Mouse (Mus musculus) bone marrow macrophage, adult 2 months (primary cell): ENCODE measurements around the gene Rgs16. TPM values are rescaled to one million over a fixed set of nuclear protein-coding genes. Genes with fewer than 3 reads are reported as not detected.
A peak's percentile ranks its signal among the peaks of the same experiment; 100 is the strongest.

Experiments used
- H3K27ac ChIP-seq: 2 replicates; pipeline ENCODE4 v1.5.1; 2012; ENCODE audit warnings: low read depth, low read length; ENCODE audit not compliant: insufficient read depth
- H3K4me1 ChIP-seq: 2 replicates; pipeline ENCODE4 v1.6.1; 2012; ENCODE audit warnings: low read length; ENCODE audit not compliant: control insufficient read depth, insufficient read depth
- H3K4me3 ChIP-seq: 2 replicates; pipeline ENCODE4 v1.5.1; 2012; ENCODE audit warnings: mild to moderate bottlenecking, low read length, moderate library complexity; ENCODE audit not compliant: insufficient read depth
- CTCF ChIP-seq: IDR thresholded peaks from 2 replicates; pipeline ENCODE4 v1.5.1; 2012; ENCODE audit warnings: low read depth, mild to moderate bottlenecking, low read length, moderate library complexity
- POLR2A ChIP-seq: IDR thresholded peaks from 2 replicates; pipeline ENCODE4 v1.6.1; 2012; ENCODE audit warnings: mild to moderate bottlenecking, low read depth, low read length, borderline replicate concordance
- polyA plus RNA-seq: library from polyadenylated mRNA; stranded (reverse); fragments of >200 nt; gene quantifications from 2 replicates; pipeline ENCODE4 v1.2.4, GENCODE M21; 2012; ENCODE audit not compliant: missing spikeins, insufficient read depth, insufficient read length

The Rgs16 gene
- polyA plus RNA-seq, 1 experiment, result 0.23 TPM

DNA sequence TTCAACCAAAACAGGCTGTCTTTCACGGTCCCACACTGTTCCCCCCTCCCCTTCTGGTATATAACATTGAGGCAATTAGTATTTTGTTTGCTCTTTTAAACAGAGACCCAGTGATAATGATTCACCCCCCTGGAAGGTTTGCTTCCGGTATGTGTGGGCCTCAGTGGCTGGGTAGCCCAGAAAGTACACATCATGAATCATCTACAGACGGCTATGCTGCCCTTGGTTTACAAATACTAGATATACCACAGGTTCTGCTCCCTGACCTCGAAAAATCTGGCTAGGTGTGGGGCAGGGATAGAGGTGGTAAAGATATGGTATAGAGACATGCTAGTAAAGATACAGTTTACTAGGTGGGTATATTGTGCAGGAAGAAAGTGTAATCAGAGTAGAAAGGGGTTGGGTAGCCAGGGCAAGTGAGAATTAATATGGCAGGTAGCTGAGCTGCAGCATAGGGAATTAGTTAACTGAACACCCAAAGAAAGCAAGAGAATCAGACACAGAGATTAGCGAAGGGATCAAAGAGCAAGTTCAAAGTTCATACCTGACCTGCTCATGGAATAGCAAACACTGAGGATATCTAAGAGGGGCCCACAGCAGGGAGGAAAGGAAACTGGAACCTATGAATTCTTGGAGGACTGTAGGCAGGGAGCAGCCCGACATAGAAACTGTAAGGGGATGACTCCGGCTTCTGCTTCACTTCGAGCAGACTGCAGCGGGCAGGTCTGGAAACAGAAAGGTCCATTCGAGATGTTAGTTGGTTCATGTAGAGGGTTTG lies 30.0 kb downstream of the Rgs16 start:
- Histone ChIP-seq H3K27ac (no peak overlapping the region), H3K4me3 (no peak overlapping the region), H3K4me1 (peaks cover 22% of the 10 kb centered on the region)
- TF ChIP-seq POLR2A, result no peak
- no peak for TF ChIP-seq CTCF

DNA sequence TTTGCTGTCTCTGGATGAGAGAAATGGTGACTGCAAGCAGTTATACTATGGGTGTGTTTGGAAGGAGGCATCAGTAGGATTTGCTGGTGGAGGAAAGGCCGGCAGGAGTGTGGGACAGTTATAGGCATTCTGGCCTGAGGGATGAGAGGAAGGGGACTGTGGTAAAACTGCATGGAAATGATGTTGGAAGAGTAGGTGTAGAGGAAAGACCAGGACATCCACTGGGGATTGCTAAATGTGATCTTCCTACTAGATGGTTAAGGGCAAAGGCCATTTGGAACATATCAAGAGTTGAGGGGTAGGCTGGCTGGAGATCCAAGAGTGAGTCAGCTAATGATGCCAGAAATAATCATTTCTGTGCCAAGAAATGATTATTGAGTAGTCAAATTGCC lies 30.6 kb downstream of the Rgs16 start:
- no peak overlapping the region for H3K27ac ChIP-seq
- TF ChIP-seq CTCF (no peak), POLR2A (no peak)
- H3K4me1 ChIP-seq, result peaks cover 22% of the 10 kb centered on the region
- H3K4me3 ChIP-seq, result no peak overlapping the region

DNA sequence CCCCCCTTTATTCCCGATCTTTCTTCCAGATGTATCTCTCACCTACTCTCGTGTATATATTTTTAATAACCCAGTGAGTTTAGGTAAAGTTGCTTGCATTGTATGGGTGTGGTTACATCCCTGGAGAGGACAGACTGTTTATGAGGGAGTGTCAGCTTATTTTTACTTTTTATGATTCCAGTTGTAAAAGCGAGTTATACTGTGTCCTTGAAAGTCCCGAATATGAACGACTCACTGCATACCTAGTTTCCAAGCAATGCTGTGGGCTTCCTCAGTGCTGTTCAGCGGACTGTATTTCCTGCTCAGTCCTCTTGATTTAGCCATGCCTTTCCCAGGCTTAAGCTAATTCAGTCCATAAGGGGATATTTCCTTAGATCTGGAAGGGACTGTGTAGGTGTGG lies 35.0 kb downstream of the Rgs16 start:
- Histone ChIP-seq H3K4me3 (no peak overlapping the region), H3K27ac (no peak overlapping the region), H3K4me1 (peaks cover 2% of the 10 kb centered on the region; the same call in 1 of the 2 replicates)
- no peak for TF ChIP-seq CTCF
- TF ChIP-seq POLR2A, result no peak

DNA sequence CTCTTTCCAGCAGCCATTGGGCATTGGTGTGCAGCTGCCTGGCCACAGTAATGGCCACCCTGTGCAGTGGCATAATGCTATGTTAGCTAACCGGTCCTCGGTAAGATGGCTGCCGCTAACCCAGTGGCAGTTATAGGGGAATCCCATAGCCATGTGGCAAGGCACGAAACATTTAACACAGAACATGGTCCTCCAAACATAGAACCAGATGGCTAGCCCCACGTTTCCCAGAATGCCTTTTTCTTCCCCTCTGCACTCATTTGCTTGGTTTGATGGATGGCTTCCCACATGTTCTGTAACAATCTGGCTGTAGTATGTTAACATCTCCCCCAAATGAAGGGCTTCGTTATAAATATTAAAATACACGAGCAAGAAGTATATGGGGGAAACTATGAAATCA lies 36.1 kb downstream of the Rgs16 start:
- Histone ChIP-seq H3K4me1 (peaks cover 2% of the 10 kb centered on the region; the same call in 1 of the 2 replicates), H3K27ac (no peak overlapping the region), H3K4me3 (no peak overlapping the region)
- TF ChIP-seq POLR2A (no peak), CTCF (no peak)

DNA sequence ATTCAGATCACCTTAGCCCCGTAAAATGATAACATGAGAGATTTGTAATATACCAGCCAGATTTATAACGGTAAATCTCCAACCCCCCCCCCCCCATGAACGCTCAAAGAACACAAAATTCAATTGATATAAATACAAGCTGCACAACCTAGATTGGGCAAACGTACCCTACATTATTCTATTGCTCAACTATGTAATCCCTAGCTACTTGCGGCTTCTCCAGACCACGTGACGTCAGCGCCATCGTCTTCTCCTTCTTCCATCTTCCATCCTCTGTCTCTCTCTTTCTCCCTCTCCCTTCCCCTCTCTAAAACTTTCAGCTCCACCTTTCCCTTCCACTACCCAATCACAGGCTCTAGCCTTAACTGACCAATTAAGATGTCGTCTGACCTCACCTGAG lies 38.1 kb downstream of the Rgs16 start:
- Histone ChIP-seq H3K4me3 (no peak overlapping the region), H3K4me1 (peaks cover 2% of the 10 kb centered on the region; the same call in 1 of the 2 replicates), H3K27ac (no peak overlapping the region)
- TF ChIP-seq POLR2A (no peak), CTCF (no peak)

DNA sequence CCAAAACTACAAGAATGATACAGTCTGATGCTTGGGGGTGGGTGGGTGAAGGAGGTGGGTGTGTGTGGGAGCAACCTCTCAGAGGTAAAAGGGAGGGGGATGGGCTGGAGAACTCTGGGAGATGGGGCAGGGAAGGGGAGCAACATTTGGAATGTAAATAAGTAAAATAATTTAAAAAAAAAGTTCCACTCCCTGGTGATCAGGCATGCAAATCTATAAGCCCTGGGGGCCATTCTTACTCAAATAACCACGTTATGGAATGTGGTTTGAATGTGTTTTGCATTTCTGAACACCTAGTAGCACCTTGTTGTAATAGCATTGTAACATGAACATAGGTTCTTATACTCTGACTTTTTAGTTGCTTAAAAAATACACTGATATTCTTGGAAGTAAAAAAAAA lies 43.2 kb downstream of the Rgs16 start:
- peaks cover 20% of the 10 kb centered on the region for H3K4me1 ChIP-seq
- TF ChIP-seq CTCF (no peak), POLR2A (no peak)
- H3K4me3 ChIP-seq, result no peak overlapping the region
- H3K27ac ChIP-seq, result no peak overlapping the region

DNA sequence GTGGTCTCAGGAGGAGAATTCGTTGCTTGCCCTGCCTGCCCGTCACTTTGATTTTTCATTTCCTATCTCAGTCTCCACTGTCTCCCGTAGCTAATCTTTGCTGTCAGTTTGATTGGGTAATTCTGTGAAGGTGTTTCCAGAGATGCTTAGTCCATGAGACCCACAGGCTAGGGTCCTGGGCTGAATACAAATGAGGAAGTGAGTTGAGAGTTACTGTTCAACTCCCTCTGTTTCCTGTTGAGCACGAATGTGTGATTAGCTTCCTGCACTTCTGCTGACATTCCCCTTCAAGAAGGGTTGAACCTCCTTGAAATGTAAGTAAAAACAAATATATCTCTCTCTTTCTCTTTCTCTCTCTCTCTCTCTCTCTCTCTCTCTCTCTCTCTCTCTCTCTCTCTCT lies 45.5 kb downstream of the Rgs16 start:
- TF ChIP-seq CTCF (no peak), POLR2A (no peak)
- H3K27ac ChIP-seq, result peak overlapping the region; percentile 51
- H3K4me1 ChIP-seq, result peaks cover 25% of the 10 kb centered on the region
- H3K4me3 ChIP-seq, result no peak overlapping the region

DNA sequence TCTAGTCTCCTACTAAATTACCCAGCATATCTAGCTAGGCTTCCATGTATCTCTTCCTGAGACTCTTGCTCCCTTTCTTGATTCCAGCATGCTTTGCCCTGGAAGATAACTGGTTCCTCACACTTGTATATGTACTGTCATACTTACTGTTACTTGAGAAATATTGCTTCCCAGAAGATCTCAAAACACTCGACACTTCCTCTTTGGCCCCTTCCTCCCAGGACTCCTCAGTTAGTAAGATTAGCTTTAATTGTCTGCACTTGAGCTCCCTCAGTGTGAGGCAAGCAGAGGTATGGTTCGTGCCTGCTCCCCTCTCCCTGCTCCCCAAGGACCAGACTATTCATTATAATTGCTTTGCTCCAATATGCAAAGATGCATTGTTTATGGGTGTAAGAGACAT lies 50.6 kb downstream of the Rgs16 start:
- peak overlapping the region; percentile 46 for H3K27ac ChIP-seq
- no peak for TF ChIP-seq POLR2A
- TF ChIP-seq CTCF, result no peak
- no peak overlapping the region for H3K4me3 ChIP-seq
- H3K4me1 ChIP-seq, result peaks cover 35% of the 10 kb centered on the region

DNA sequence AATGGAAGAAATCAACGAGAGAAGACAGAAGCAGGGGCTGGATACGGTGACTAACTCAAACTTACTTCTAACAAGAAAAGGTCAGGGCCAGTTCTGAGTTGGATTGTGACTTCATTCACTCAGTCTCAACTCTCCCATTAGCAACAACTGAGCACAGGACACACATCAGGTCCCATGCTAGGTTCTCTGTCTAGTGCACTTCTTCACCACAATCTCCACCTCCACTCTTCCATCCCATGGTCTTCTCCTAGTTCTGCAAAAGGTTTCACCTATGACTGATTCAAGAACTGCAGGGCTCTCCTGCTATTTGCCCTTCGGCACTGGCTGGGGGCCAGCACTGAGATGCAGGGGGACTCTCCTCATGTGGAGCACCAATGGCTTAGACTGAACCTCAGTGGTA lies 54.1 kb downstream of the Rgs16 start:
- no peak overlapping the region for H3K4me3 ChIP-seq
- peaks cover 38% of the 10 kb centered on the region for H3K4me1 ChIP-seq
- no peak for TF ChIP-seq CTCF
- no peak for TF ChIP-seq POLR2A
- H3K27ac ChIP-seq, result no peak overlapping the region

Other genes with a start within 250 kb of the Rgs16 start
- gene Npl, start 190.3 kb upstream of the Rgs16 start, polyA plus RNA-seq, result 6.6 and 7.2 TPM in 2 replicates
- gene Rgs8, start 87.3 kb upstream of the Rgs16 start, polyA plus RNA-seq, result 0.66 TPM in 1 of 2 replicates, not detected in the other
- gene Rnasel, start 9.1 kb downstream of the Rgs16 start, polyA plus RNA-seq, result 103 and 119 TPM in 2 replicates
- gene Rgsl1, start 103.8 kb downstream of the Rgs16 start, polyA plus RNA-seq, result 0.36 and 0.49 TPM in 2 replicates
- not detected in 2 replicates for gene Teddm1b, start 134.0 kb downstream of the Rgs16 start, polyA plus RNA-seq
- not detected in 2 replicates for gene Teddm1a, start 151.4 kb downstream of the Rgs16 start, polyA plus RNA-seq
- gene Glul, start 159.6 kb downstream of the Rgs16 start, polyA plus RNA-seq, result 261 and 292 TPM in 2 replicates
- 0.35 and 0.60 TPM in 2 replicates for gene Teddm2, start 159.9 kb downstream of the Rgs16 start, polyA plus RNA-seq